In genomic region chr13:117266156-117266555, GRCm38 (mm10) we compare ENCODE assay signal across 18 mouse cellular contexts. TPM values are rescaled to one million over a fixed set of nuclear protein-coding genes. Genes with fewer than 3 reads are reported as not detected.
DNase-seq lines count a peak whose midpoint lies in the region; TF ChIP-seq lines count a peak whose summit lies in the region.
"Had no signal": no experiment of that assay in that cellular context is flagged by ENCODE, and none has a peak within 500 bp of the region (broad histone marks: within the 10 kb centered on the region; RNA-seq: fewer than 3 reads in every experiment).

No protein-coding gene starts in this region.

- TF ChIP-seq CTCF in layer of hippocampus, adult 2 months (conservative IDR thresholded peaks at IDR 0.05) = no peak

- H3K27ac ChIP-seq in layer of hippocampus, adult 2 months = no peak overlapping the region
- H3K27ac ChIP-seq: embryonic facial prominence, embryonic 10.5 days; forebrain, embryonic 15.5 days; hindbrain, embryonic 15.5 days; intestine, embryonic 15.5 days; midbrain, embryonic 12.5 days had no signal

- no peak overlapping the region for H3K4me3 ChIP-seq in layer of hippocampus, adult 2 months
- H3K4me3 ChIP-seq: embryonic facial prominence, embryonic 10.5 days; forebrain, embryonic 15.5 days; hindbrain, embryonic 15.5 days; intestine, embryonic 15.5 days; midbrain, embryonic 12.5 days had no signal

- peak; percentile 28 to 83 for DNase-seq in adrenal gland, adult (ENCODE audit: inconsistent age in 2 of 2, low spot score in 1 of 2)
- DNase-seq in adrenal gland, postnatal 4 days (ENCODE audit: low spot score in 2 of 2) = no peak
- DNase-seq in lung, postnatal 10 days = peak; percentile 6
- DNase-seq in lung, postnatal 14 days = no peak
- peak; percentile 14 for DNase-seq in adrenal gland, postnatal 25 days
- no peak for DNase-seq in layer of hippocampus, adult 2 months (ENCODE audit: low spot score in 2 of 2)
- no peak for DNase-seq in embryo, embryonic 9.5 days (ENCODE audit: extremely low spot score)
- DNase-seq: cerebellum, adult 2 months; kidney, adult 9 months; left cerebral cortex, postnatal 4 days; thymus, postnatal 36 days had no signal

RNA-seq across cellular contexts. Expression of gene Gm17509, which starts 45.3 kb away (rescaled TPM):
- under 1 TPM; 0.25 to 0.34 TPM for total RNA-seq in adrenal gland, postnatal 4 days (2021)
- not detected in 2 replicates for total RNA-seq in adrenal gland, postnatal 25 days (2021)
- 1 to 10 TPM; 1.6 to 1.9 TPM for total RNA-seq in layer of hippocampus, adult 2 months (2021)
- total RNA-seq: gastrocnemius, adult 8-10 months; monocyte, adult 5-6 weeks had no signal

RNA-seq across cellular contexts. Expression of gene Emb, which starts 57.8 kb away (rescaled TPM):
- 10 to 100 TPM; 52.9 to 55.5 TPM for total RNA-seq in adrenal gland, postnatal 4 days (2021)
- total RNA-seq in adrenal gland, postnatal 25 days (2021) = 122 and 134 TPM in 2 replicates
- 10 to 100 TPM; 25.7 to 29.9 TPM for total RNA-seq in layer of hippocampus, adult 2 months (2021)

Comparison
In these comparisons a context has a peak if more than half of its experiments do, and no peak if none do; other contexts are left out.
1. DNase-seq: peak in adrenal gland, adult (2 of 2), lung, postnatal 10 days (single experiment) and adrenal gland, postnatal 25 days (single experiment); none in adrenal gland, postnatal 4 days (0 of 2), lung, postnatal 14 days (single experiment), layer of hippocampus, adult 2 months (0 of 2) and embryo, embryonic 9.5 days (single experiment).